Mouse (Mus musculus) brain, adult 10 weeks (tissue): ENCODE results near the gene Sys1. TPM values are rescaled to one million over a fixed set of nuclear protein-coding genes. Genes with fewer than 3 reads are reported as not detected.

ENCODE experiments used
- polyA plus RNA-seq: library from polyadenylated mRNA; stranded (reverse); fragments of 350-450 nt; fragmentation: Illumina TruSeq; extraction: RNeasy Lipid Tissue Mini Kit (QIAGEN cat#74804); gene quantifications from one replicate; pipeline ENCODE4 v1.2.3, GENCODE M21; 2015; ENCODE audit warnings: low read depth, low replicate concordance

Sys1 gene
- polyA plus RNA-seq = 50.2 TPM

GRCm38 (mm10) chr2:164456864-164457300 lies at the start of gene Sys1:
Gene Sys1 (plus strand): TSS chr2:164456964.

GRCm38 (mm10) chr2:164443460-164444000 lies 13.2 kb upstream of the Sys1 start, which contains the start of gene Sdc4:
Gene Sdc4 (minus strand): TSS chr2:164443887.

GRCm38 (mm10) chr2:164460745-164461551 lies 4.2 kb downstream of the Sys1 start, which contains the start of gene Gm20458:
Gene Gm20458 (plus strand): TSS chr2:164460967.

GRCm38 (mm10) chr2:164473624-164474023 lies 16.9 kb downstream of the Sys1 start, which contains the start of gene Trp53tg5:
Gene Trp53tg5 (minus strand): TSS chr2:164473724.

GRCm38 (mm10) chr2:164485681-164486257 lies 29.0 kb downstream of the Sys1 start, which contains the start of gene Dbndd2:
Gene Dbndd2 (plus strand): TSS chr2:164486106.

GRCm38 (mm10) chr2:164496847-164497690 lies 40.3 kb downstream of the Sys1 start, which contains the start of gene Pigt:
Gene Pigt (plus strand): TSS chr2:164497520.

Other genes with a start within 250 kb of the Sys1 start
- not detected for gene Wfdc15b, start 235.3 kb upstream of the Sys1 start, polyA plus RNA-seq
- not detected for gene Svs2, start 218.5 kb upstream of the Sys1 start, polyA plus RNA-seq
- gene Svs3b, start 200.3 kb upstream of the Sys1 start, polyA plus RNA-seq = not detected
- not detected for gene Svs4, start 178.5 kb upstream of the Sys1 start, polyA plus RNA-seq
- not detected for gene Svs3a, start 167.7 kb upstream of the Sys1 start, polyA plus RNA-seq
- gene Svs6, start 140.2 kb upstream of the Sys1 start, polyA plus RNA-seq = not detected
- not detected for gene Svs5, start 124.2 kb upstream of the Sys1 start, polyA plus RNA-seq
- gene Slpi, start 67.9 kb upstream of the Sys1 start, polyA plus RNA-seq = not detected
- gene Rbpjl, start 53.8 kb upstream of the Sys1 start, polyA plus RNA-seq = 0.13 TPM
- gene Matn4, start 51.8 kb upstream of the Sys1 start, polyA plus RNA-seq = 6.6 TPM
- 50.0 TPM for gene Sdc4, start 13.1 kb upstream of the Sys1 start, polyA plus RNA-seq
- not detected for gene Gm20458, start 4.0 kb downstream of the Sys1 start, polyA plus RNA-seq
- not detected for gene Trp53tg5, start 16.8 kb downstream of the Sys1 start, polyA plus RNA-seq
- gene Dbndd2, start 29.1 kb downstream of the Sys1 start, polyA plus RNA-seq = 233 TPM
- 56.1 TPM for gene Pigt, start 40.6 kb downstream of the Sys1 start, polyA plus RNA-seq
- gene Wfdc2, start 105.4 kb downstream of the Sys1 start, polyA plus RNA-seq = 2.5 TPM
- not detected for gene Spint3, start 116.5 kb downstream of the Sys1 start, polyA plus RNA-seq
- gene Wfdc6a, start 128.5 kb downstream of the Sys1 start, polyA plus RNA-seq = not detected
- not detected for gene Eppin, start 136.6 kb downstream of the Sys1 start, polyA plus RNA-seq
- gene Wfdc6b, start 156.6 kb downstream of the Sys1 start, polyA plus RNA-seq = not detected
- not detected for gene Wfdc8, start 156.7 kb downstream of the Sys1 start, polyA plus RNA-seq
- gene Wfdc16, start 181.8 kb downstream of the Sys1 start, polyA plus RNA-seq = not detected
- gene Wfdc10, start 199.1 kb downstream of the Sys1 start, polyA plus RNA-seq = not detected
- not detected for gene Wfdc9, start 199.6 kb downstream of the Sys1 start, polyA plus RNA-seq
- not detected for gene Wfdc11, start 217.1 kb downstream of the Sys1 start, polyA plus RNA-seq
- not detected for gene Wfdc13, start 228.1 kb downstream of the Sys1 start, polyA plus RNA-seq
- not detected for gene Spint4, start 241.5 kb downstream of the Sys1 start, polyA plus RNA-seq